Mouse (Mus musculus): Measurements from ENCODE around the gene Ppp1r32. TPM values are rescaled to one million over a fixed set of nuclear protein-coding genes. Genes with fewer than 3 reads are reported as not detected.
A peak's percentile ranks its signal among the peaks of the same experiment; 100 is the strongest.

The Ppp1r32 gene
- polyA plus RNA-seq, 1 experiment from 2014 or later: not detected

DNA sequence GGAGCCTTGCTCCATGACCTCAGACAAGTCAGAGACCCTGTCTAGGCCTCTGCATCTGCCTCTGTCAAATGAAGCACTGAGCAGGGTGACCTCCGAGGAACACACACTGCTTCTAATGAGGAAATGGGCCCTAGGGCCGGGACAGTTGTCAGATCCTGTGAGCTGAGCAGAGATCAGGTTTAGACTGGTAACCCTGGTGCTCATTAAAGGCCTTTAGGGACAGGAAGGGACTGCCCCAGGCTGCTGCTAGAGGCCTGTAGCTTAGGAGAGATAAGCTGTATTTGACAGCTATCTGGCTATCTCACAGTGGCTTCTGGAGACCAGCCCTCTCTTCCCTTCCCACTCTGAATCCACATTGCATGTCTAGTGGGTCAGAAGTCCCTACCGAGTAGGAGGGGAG, 51.3 kb downstream of the Ppp1r32 start:
- Histone ChIP-seq H3K36me3 (no peaks in the 10 kb centered on the region), H3K27me3 (ENCODE audit: insufficient read depth, poor library complexity, severe bottlenecking) (peaks cover 84% of the 10 kb centered on the region), H3K4me3 (no peak overlapping the region), H3K4me1 (peaks cover 54% of the 10 kb centered on the region), H3K9me3 (no peaks in the 10 kb centered on the region), H3K27ac (no peak overlapping the region)
- WGBS: 13% methylated on average over 3 of the region's 3 CpGs
- DNase-seq (ENCODE audit: low spot score): no peak

DNA sequence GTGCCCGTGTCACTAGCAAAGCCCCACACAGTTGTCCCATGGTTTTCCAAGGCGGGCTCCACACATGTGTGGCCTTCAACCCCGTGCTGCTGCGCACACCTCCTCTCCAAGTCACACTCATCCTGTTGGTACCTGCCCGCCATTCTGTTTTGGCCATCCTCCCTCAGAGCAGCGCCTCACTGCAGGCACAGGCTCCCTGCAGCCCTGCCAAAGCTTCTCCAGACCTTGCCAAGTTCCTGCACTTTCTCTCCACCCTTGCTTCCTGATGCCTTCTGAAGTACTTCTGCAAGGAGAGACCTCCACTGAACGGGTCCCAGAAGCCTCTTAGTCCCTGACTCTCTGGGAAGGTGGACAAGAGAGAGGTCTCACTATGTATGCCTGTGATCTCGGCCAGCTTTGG, 53.4 kb downstream of the Ppp1r32 start:
- no peaks in the 10 kb centered on the region for H3K9me3 ChIP-seq
- peaks cover 53% of the 10 kb centered on the region for H3K4me1 ChIP-seq
- no peaks in the 10 kb centered on the region for H3K36me3 ChIP-seq
- DNase-seq (ENCODE audit: low spot score): no peak
- 84% methylated on average over 8 of the region's 8 CpGs for WGBS
- no peak overlapping the region for H3K4me3 ChIP-seq
- peaks cover 92% of the 10 kb centered on the region for H3K27me3 ChIP-seq (ENCODE audit: insufficient read depth, poor library complexity, severe bottlenecking)
- H3K27ac ChIP-seq: no peak overlapping the region

DNA sequence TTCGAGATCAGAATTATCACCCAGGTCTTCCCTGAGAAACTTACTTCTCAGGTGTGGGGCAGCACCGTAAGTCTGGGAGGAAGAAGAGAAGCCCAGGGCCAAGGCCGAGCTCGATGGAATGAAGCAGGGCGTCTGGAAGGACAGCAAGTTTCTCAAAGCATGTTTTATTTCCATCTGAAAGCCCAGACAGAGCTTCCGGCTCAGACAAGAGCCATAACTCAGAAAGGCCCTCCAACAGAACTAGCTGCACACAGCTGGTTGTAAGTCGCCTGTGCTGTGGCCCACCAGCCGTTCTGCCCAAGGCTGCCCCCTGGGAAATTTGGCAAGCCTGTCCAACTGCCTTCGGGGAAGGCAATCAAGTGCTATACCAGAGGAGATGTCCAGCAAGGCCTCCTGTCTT, 55.3 kb downstream of the Ppp1r32 start:
- WGBS: 75% methylated on average over 9 of the region's 9 CpGs
- no peak for DNase-seq (ENCODE audit: low spot score)
- Histone ChIP-seq H3K36me3 (no peaks in the 10 kb centered on the region), H3K27me3 (ENCODE audit: insufficient read depth, poor library complexity, severe bottlenecking) (peaks cover 95% of the 10 kb centered on the region), H3K4me3 (no peak overlapping the region), H3K4me1 (peaks cover 47% of the 10 kb centered on the region), H3K27ac (no peak overlapping the region), H3K9me3 (no peaks in the 10 kb centered on the region)

DNA sequence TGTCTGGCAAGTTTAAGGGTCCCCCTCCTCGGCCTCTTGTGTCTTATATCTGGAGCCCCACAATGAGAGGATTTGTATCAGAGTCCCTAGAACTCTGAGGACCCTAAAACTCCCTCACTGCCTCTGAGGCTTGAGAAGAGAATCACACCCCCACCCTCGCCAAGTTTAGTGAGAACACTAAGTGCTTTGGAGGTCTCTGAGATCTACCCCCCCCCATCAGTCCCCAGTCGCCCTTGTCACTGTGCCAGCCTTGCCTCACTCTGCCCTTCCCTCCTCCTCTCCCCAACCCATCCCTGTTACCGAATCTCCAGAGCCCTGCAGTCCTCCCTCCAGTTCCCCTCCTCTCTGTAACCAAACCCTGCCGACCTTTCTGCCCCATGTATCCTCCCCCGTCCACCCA, 55.9 kb downstream of the Ppp1r32 start:
- Histone ChIP-seq H3K9me3 (no peaks in the 10 kb centered on the region), H3K27me3 (ENCODE audit: insufficient read depth, poor library complexity, severe bottlenecking) (peaks cover 96% of the 10 kb centered on the region), H3K36me3 (no peaks in the 10 kb centered on the region), H3K4me1 (peaks cover 52% of the 10 kb centered on the region), H3K27ac (no peak overlapping the region), H3K4me3 (no peak overlapping the region)
- no peak for DNase-seq (ENCODE audit: low spot score)
- WGBS: 49% methylated on average over 6 of the region's 6 CpGs

DNA sequence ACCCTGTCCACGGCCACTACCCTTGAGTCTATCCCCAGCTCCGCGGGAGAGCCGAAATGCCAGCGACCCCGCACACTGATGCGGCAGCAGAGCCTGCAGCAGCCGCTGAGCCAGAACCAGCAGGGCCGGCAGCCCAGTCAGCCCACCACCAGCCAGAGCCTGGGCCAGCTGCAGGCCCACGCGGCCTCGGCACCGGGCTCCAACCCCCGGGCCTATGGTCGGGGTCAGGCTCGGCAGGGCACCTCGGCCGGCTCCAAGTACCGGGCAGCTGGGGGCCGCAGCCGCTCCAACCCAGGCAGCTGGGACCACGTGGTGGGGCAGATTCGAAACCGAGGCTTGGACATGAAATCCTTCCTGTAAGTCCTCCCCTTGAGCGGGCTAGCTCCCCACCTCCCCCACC, 56.4 kb downstream of the Ppp1r32 start:
- H3K4me3 ChIP-seq: no peak overlapping the region
- 37% methylated on average over 25 of the region's 25 CpGs for WGBS
- H3K27me3 ChIP-seq (ENCODE audit: insufficient read depth, poor library complexity, severe bottlenecking): peaks cover 98% of the 10 kb centered on the region
- 0 out of 2 replicates have a peak overlapping the region, but pooled peaks have one; percentile 59 for H3K27ac ChIP-seq
- no peaks in the 10 kb centered on the region for H3K9me3 ChIP-seq
- no peaks in the 10 kb centered on the region for H3K36me3 ChIP-seq
- no peak for DNase-seq (ENCODE audit: low spot score)
- peaks cover 52% of the 10 kb centered on the region for H3K4me1 ChIP-seq

DNA sequence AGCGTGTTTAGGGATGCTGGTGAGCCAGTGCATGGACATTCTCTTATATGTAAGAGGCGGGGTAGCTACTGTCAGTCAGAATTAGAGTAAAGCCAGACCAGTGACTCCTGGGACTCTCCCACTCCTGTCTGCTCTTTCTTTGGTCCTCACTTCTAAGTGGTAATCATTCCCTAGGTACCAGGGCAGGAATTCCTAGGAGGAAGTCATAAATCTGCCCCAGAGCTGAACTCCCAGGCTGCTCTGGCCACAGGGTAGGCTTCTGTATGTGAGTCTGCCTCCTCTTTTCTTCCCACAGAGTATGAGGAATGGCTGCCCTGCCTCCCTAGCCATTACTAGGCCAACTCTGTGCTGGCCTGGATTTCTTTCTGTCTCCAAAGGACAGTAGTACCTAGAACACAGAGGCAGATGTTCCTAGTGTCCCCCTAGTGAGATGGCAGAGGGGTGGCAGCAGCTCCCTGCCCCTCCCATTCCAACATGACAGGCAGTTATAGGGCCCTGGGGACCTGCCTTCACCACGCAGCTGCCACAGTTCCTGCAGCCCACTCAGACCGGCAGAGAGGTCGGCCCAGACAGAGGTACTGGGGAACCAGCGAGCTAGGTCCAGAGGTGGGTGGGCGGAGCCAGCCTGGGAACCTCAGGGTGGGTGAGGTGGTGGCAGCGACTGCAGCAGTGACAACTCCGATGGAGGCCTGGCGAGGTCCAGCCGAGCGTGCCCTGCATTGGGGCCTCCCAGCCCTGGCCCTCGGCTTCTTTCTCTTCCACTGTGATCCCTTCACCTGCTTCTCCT, 57.1 kb downstream of the Ppp1r32 start:
- H3K27me3 ChIP-seq (ENCODE audit: insufficient read depth, poor library complexity, severe bottlenecking): peaks cover 99% of the 10 kb centered on the region
- WGBS: 51% methylated on average over 13 of the region's 13 CpGs
- no peaks in the 10 kb centered on the region for H3K9me3 ChIP-seq
- no peak overlapping the region for H3K4me3 ChIP-seq
- 0 out of 2 replicates have a peak overlapping the region, but pooled peaks have one; percentile 59 for H3K27ac ChIP-seq
- H3K36me3 ChIP-seq: no peaks in the 10 kb centered on the region
- H3K4me1 ChIP-seq: peaks cover 52% of the 10 kb centered on the region
- DNase-seq (ENCODE audit: low spot score): no peak

DNA sequence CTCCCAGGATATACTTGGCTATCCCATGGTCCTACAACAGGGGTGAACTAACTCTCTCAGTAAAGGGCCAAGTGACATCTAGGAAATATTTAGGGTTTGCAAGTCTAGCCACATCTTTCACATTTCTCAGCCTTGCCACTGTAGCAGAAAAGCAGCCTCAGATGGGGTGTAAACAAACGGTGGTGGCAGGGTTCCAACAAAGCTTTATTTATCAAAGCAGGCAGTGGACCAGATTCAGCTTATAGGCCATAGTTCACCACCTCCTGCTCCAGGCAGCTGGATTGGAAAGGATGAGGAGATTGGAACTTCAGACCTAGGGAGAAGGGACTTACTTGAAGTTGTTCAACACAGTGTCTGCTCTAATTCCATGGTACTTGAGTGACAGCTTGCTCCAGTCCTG, 58.0 kb downstream of the Ppp1r32 start:
- DNase-seq (ENCODE audit: low spot score): no peak
- Histone ChIP-seq H3K4me3 (no peak overlapping the region), H3K27me3 (ENCODE audit: insufficient read depth, poor library complexity, severe bottlenecking) (peaks cover 99% of the 10 kb centered on the region), H3K9me3 (no peaks in the 10 kb centered on the region), H3K4me1 (peaks cover 52% of the 10 kb centered on the region), H3K36me3 (no peaks in the 10 kb centered on the region), H3K27ac (no peak overlapping the region)
- WGBS: 63% methylated on average over 1 of the region's 1 CpGs

Other genes with a start within 250 kb of the Ppp1r32 start
- gene Myrf, start 242.2 kb downstream of the Ppp1r32 start, polyA plus RNA-seq (2016; fragmentation: Nextera tagmentation; extraction: Ambion mirVana): 17.4 and 30.6 TPM in 2 replicates
- gene Dagla, start 178.1 kb downstream of the Ppp1r32 start, polyA plus RNA-seq (2016; fragmentation: Nextera tagmentation; extraction: Ambion mirVana): 1.2 TPM in 2 replicates
- 0.16 and 0.35 TPM in 2 replicates for gene Syt7, start 93.8 kb downstream of the Ppp1r32 start, polyA plus RNA-seq (2016; fragmentation: Nextera tagmentation; extraction: Ambion mirVana)
- gene Lrrc10b, start 25.5 kb downstream of the Ppp1r32 start, polyA plus RNA-seq (2016; fragmentation: Nextera tagmentation; extraction: Ambion mirVana): 0.06 and 0.18 TPM in 2 replicates
- gene Cpsf7, start 42.3 kb upstream of the Ppp1r32 start, polyA plus RNA-seq (2016; fragmentation: Nextera tagmentation; extraction: Ambion mirVana): 38.4 and 40.5 TPM in 2 replicates
- 58.6 and 64.6 TPM in 2 replicates for gene Sdhaf2, start 43.2 kb upstream of the Ppp1r32 start, polyA plus RNA-seq (2016; fragmentation: Nextera tagmentation; extraction: Ambion mirVana)
- gene Tmem216, start 73.3 kb upstream of the Ppp1r32 start, polyA plus RNA-seq (2016; fragmentation: Nextera tagmentation; extraction: Ambion mirVana): 22.7 and 29.8 TPM in 2 replicates
- 13.0 and 13.7 TPM in 2 replicates for gene Cyb561a3, start 94.2 kb upstream of the Ppp1r32 start, polyA plus RNA-seq (2016; fragmentation: Nextera tagmentation; extraction: Ambion mirVana)
- 28.1 and 39.9 TPM in 2 replicates for gene Tmem138, start 94.4 kb upstream of the Ppp1r32 start, polyA plus RNA-seq (2016; fragmentation: Nextera tagmentation; extraction: Ambion mirVana)
- gene Ddb1, start 122.4 kb upstream of the Ppp1r32 start, polyA plus RNA-seq (2016; fragmentation: Nextera tagmentation; extraction: Ambion mirVana): 410 and 426 TPM in 2 replicates
- gene Tkfc, start 122.7 kb upstream of the Ppp1r32 start, polyA plus RNA-seq (2016; fragmentation: Nextera tagmentation; extraction: Ambion mirVana): 15.2 and 17.3 TPM in 2 replicates
- gene Vwce, start 151.3 kb upstream of the Ppp1r32 start, polyA plus RNA-seq (2016; fragmentation: Nextera tagmentation; extraction: Ambion mirVana): 0.81 and 3.0 TPM in 2 replicates
- not detected in 2 replicates for gene Pga5, start 195.1 kb upstream of the Ppp1r32 start, polyA plus RNA-seq (2016; fragmentation: Nextera tagmentation; extraction: Ambion mirVana)
- gene Vps37c, start 205.8 kb upstream of the Ppp1r32 start, polyA plus RNA-seq (2016; fragmentation: Nextera tagmentation; extraction: Ambion mirVana): 26.5 and 26.7 TPM in 2 replicates

Measured in heart, embryonic 10.5 days (tissue).